Mouse (Mus musculus): ENCODE measurements around the gene Rdh5.

The Rdh5 gene

GRCm38 (mm10) chr10:128922822-128923012 is at the start of gene Rdh5:
Gene Rdh5, minus strand, starts transcription at chr10:128922888.
- in situ Hi-C loops (cut with MseI, MboI): no loop called here

GRCm38 (mm10) chr10:128970740-128971250 is 48.1 kb upstream of the Rdh5 start:
- in situ Hi-C loops (cut with MseI, MboI): loop anchor here in 1 of 2 experiments (10.0 kb wide), 1 partner anchor 56 kb away; no protein-coding TSS in a partner anchor

- in situ Hi-C loops (cut with MseI, MboI): no loop called here
These were observed 45.7 kb upstream of the Rdh5 start for GRCm38 (mm10) chr10:128968341-128968749.

- in situ Hi-C loops (cut with MseI, MboI): no loop called here
These were observed 43.2 kb upstream of the Rdh5 start for GRCm38 (mm10) chr10:128965871-128966270.

GRCm38 (mm10) chr10:128964961-128965360 is 42.3 kb upstream of the Rdh5 start:
- in situ Hi-C loops (cut with MseI, MboI): no loop called here

GRCm38 (mm10) chr10:128960590-128961584 is 38.2 kb upstream of the Rdh5 start, which contains the start of gene Mettl7b:
Gene Mettl7b, minus strand, starts transcription at chr10:128960988.
- in situ Hi-C loops (cut with MseI, MboI): no loop called here

- in situ Hi-C loops (cut with MseI, MboI): no loop called here
These were observed 37.5 kb upstream of the Rdh5 start for GRCm38 (mm10) chr10:128960142-128960541.

- in situ Hi-C loops (cut with MseI, MboI): no loop called here
These were observed 35.7 kb upstream of the Rdh5 start for GRCm38 (mm10) chr10:128958340-128958739.

GRCm38 (mm10) chr10:128950208-128950887 is 27.7 kb upstream of the Rdh5 start:
- in situ Hi-C loops (cut with MseI, MboI): no loop called here

GRCm38 (mm10) chr10:128947496-128947895 is 24.8 kb upstream of the Rdh5 start:
- in situ Hi-C loops (cut with MseI, MboI): no loop called here

GRCm38 (mm10) chr10:128945675-128946074 is 23.0 kb upstream of the Rdh5 start:
- in situ Hi-C loops (cut with MseI, MboI): no loop called here

GRCm38 (mm10) chr10:128940475-128941061 is 17.9 kb upstream of the Rdh5 start:
- in situ Hi-C loops (cut with MseI, MboI): loop anchor here in 1 of 2 experiments (5.0 kb wide), 1 partner anchor 37 kb away; no protein-coding TSS in a partner anchor

GRCm38 (mm10) chr10:128938974-128939373 is 16.3 kb upstream of the Rdh5 start:
- in situ Hi-C loops (cut with MseI, MboI): no loop called here

- in situ Hi-C loops (cut with MseI, MboI): no loop called here
These were observed 15.8 kb upstream of the Rdh5 start for GRCm38 (mm10) chr10:128938457-128938856.

GRCm38 (mm10) chr10:128937756-128938390 is 15.2 kb upstream of the Rdh5 start:
- in situ Hi-C loops (cut with MseI, MboI): no loop called here

- in situ Hi-C loops (cut with MseI, MboI): no loop called here
These were observed 13.2 kb upstream of the Rdh5 start for GRCm38 (mm10) chr10:128935826-128936440.

GRCm38 (mm10) chr10:128934997-128935787 is 12.5 kb upstream of the Rdh5 start:
- in situ Hi-C loops (cut with MseI, MboI): no loop called here

GRCm38 (mm10) chr10:128933976-128934721 is 11.5 kb upstream of the Rdh5 start:
- in situ Hi-C loops (cut with MseI, MboI): no loop called here

- in situ Hi-C loops (cut with MseI, MboI): no loop called here
These were observed 10.9 kb upstream of the Rdh5 start, which contains the start of gene Itga7 for GRCm38 (mm10) chr10:128933574-128933973. Gene Itga7, plus strand, starts transcription at chr10:128933818.

- in situ Hi-C loops (cut with MseI, MboI): no loop called here
These were observed 8.8 kb upstream of the Rdh5 start for GRCm38 (mm10) chr10:128931441-128931840.
